Mouse (Mus musculus) hindbrain, embryonic 12.5 days (tissue): Measurements from ENCODE around the gene Klhl26. TPM values are rescaled to one million over a fixed set of nuclear protein-coding genes. Genes with fewer than 3 reads are reported as not detected.
"Not testable (repeated sequence)": the region's sequence is repeated elsewhere in the genome, so short reads cannot be mapped to it uniquely, and the experiment has no call there.

Experiments
- ATAC-seq: fragments of 200-750 bp; cut with Nextera tagmentation; 2 replicates; pipeline ENCODE4 v1.8.0; 2017; ENCODE audit warnings: moderate TSS enrichment; ENCODE audit not compliant: low FRiP score
- H3K27ac ChIP-seq: fragments of 300-500 bp; sonication (generic); 2 replicates; pipeline ENCODE4 v1.5.1; 2016; ENCODE audit warnings: mild to moderate bottlenecking
- H3K27me3 ChIP-seq: fragments of 300-500 bp; sonication (generic); 2 replicates; pipeline ENCODE4 v1.6.1; 2016; ENCODE audit warnings: mild to moderate bottlenecking
- H3K36me3 ChIP-seq: fragments of 300-500 bp; sonication (generic); 2 replicates; pipeline ENCODE4 v1.6.1; 2016; ENCODE audit warnings: mild to moderate bottlenecking
- H3K4me1 ChIP-seq: fragments of 300-500 bp; sonication (generic); 2 replicates; pipeline ENCODE4 v1.6.1; 2016
- H3K4me2 ChIP-seq: fragments of 300-500 bp; sonication (generic); replicated peaks from 2 replicates; pipeline ENCODE4 v1.6.1; 2016; ENCODE audit warnings: mild to moderate bottlenecking
- H3K4me3 ChIP-seq: fragments of 300-500 bp; sonication (generic); 2 replicates; pipeline ENCODE4 v1.5.1; 2016; ENCODE audit warnings: mild to moderate bottlenecking
- H3K9ac ChIP-seq: fragments of 300-500 bp; sonication (generic); 2 replicates; pipeline ENCODE4 v1.6.1; 2016; ENCODE audit warnings: mild to moderate bottlenecking, moderate library complexity
- H3K9me3 ChIP-seq: fragments of 300-500 bp; sonication (generic); replicated peaks from 2 replicates; pipeline ENCODE4 v1.6.1; 2016; ENCODE audit warnings: mild to moderate bottlenecking
- WGBS: fragments of 180-500 bp; shearing (Covaris S2); methylation state at CpG from one replicate; pipeline ENCODE4 v1.1.7; 2016; 5-methylcytosine and 5-hydroxymethylcytosine counted together
- polyA plus RNA-seq: library from polyadenylated mRNA; unstranded; fragments of >200 nt; fragmentation: Nextera tagmentation; extraction: Ambion mirVana; gene quantifications from 2 replicates; pipeline ENCODE4 v1.2.1, GENCODE M21; 2016

Klhl26 gene
- polyA plus RNA-seq: 22.2 and 23.9 TPM in 2 replicates

GRCm38 (mm10) chr8:70476333-70477268 lies at the start of gene Klhl26:
Gene Klhl26 (minus strand): TSS chr8:70476968.
- H3K4me2 ChIP-seq: peak within 1 kb of the TSS; percentile 81
- H3K27me3 ChIP-seq: peaks cover 26% of the 10 kb centered on the region
- peak within 1 kb of the TSS; percentile 40; the same call in 1 of the 2 replicates for H3K27ac ChIP-seq
- ATAC-seq: peak; percentile 81
- no peaks in the 10 kb centered on the region for H3K36me3 ChIP-seq
- WGBS: under 1% methylated on average over 51 of the region's 53 CpGs
- peak within 1 kb of the TSS; percentile 85 for H3K9ac ChIP-seq
- H3K9me3 ChIP-seq: no peaks in the 10 kb centered on the region
- H3K4me3 ChIP-seq: peak within 1 kb of the TSS; percentile 82
- peaks cover 6% of the 10 kb centered on the region for H3K4me1 ChIP-seq

- under 1% methylated on average over 51 of the region's 51 CpGs for WGBS
- Histone ChIP-seq H3K4me1 (peaks cover 20% of the 10 kb centered on the region), H3K27ac (peak overlapping the region; percentile 89), H3K9ac (peak overlapping the region; percentile 74), H3K4me3 (peak overlapping the region; percentile 68), H3K4me2 (peak overlapping the region; percentile 81), H3K27me3 (no peaks in the 10 kb centered on the region), H3K9me3 (no peaks in the 10 kb centered on the region), H3K36me3 (peaks cover 3% of the 10 kb centered on the region; the same call in 1 of the 2 replicates)
- peak; percentile 84 for ATAC-seq
Measured at GRCm38 (mm10) chr8:70522592-70523403, 46.0 kb upstream of the Klhl26 start.

- Histone ChIP-seq H3K4me1 (peaks cover 12% of the 10 kb centered on the region), H3K4me3 (no peak overlapping the region), H3K9me3 (no peaks in the 10 kb centered on the region), H3K9ac (no peak overlapping the region), H3K27ac (no peak overlapping the region), H3K27me3 (no peaks in the 10 kb centered on the region), H3K4me2 (no peak overlapping the region), H3K36me3 (peaks cover 17% of the 10 kb centered on the region; the same call in 1 of the 2 replicates)
- 88% methylated on average over 2 of the region's 2 CpGs for WGBS
- no peak for ATAC-seq
Measured at GRCm38 (mm10) chr8:70519606-70520005, 42.8 kb upstream of the Klhl26 start.

- no peak overlapping the region for H3K27ac ChIP-seq
- peaks cover 12% of the 10 kb centered on the region for H3K4me1 ChIP-seq
- no peak overlapping the region for H3K4me2 ChIP-seq
- no peaks in the 10 kb centered on the region for H3K9me3 ChIP-seq
- H3K36me3 ChIP-seq: peaks cover 21% of the 10 kb centered on the region
- H3K27me3 ChIP-seq: no peaks in the 10 kb centered on the region
- no peak for ATAC-seq
- 91% methylated on average over 6 of the region's 6 CpGs for WGBS
- no peak overlapping the region for H3K4me3 ChIP-seq
- H3K9ac ChIP-seq: no peak overlapping the region
Measured at GRCm38 (mm10) chr8:70519043-70519442, 42.3 kb upstream of the Klhl26 start.

- H3K36me3 ChIP-seq: peaks cover 30% of the 10 kb centered on the region
- ATAC-seq: no peak
- peaks cover 6% of the 10 kb centered on the region for H3K4me1 ChIP-seq
- no peaks in the 10 kb centered on the region for H3K27me3 ChIP-seq
- H3K4me2 ChIP-seq: no peak overlapping the region
- H3K4me3 ChIP-seq: no peak overlapping the region
- H3K9ac ChIP-seq: no peak overlapping the region
- no peaks in the 10 kb centered on the region for H3K9me3 ChIP-seq
- WGBS: 65% methylated on average over 10 of the region's 10 CpGs
- H3K27ac ChIP-seq: no peak overlapping the region
Measured at GRCm38 (mm10) chr8:70517940-70518643, 41.3 kb upstream of the Klhl26 start.

- peaks cover 18% of the 10 kb centered on the region for H3K4me1 ChIP-seq
- H3K27me3 ChIP-seq: no peaks in the 10 kb centered on the region
- ATAC-seq: no peak
- 72% methylated on average over 2 of the region's 2 CpGs for WGBS
- peaks cover 38% of the 10 kb centered on the region for H3K36me3 ChIP-seq
- H3K27ac ChIP-seq: no peak overlapping the region
- no peak overlapping the region for H3K4me2 ChIP-seq
- no peaks in the 10 kb centered on the region for H3K9me3 ChIP-seq
- H3K9ac ChIP-seq: no peak overlapping the region
- no peak overlapping the region for H3K4me3 ChIP-seq
Measured at GRCm38 (mm10) chr8:70513441-70513840, 36.7 kb upstream of the Klhl26 start.

GRCm38 (mm10) chr8:70512253-70512903 lies 35.6 kb upstream of the Klhl26 start:
- Histone ChIP-seq H3K27ac (no peak overlapping the region), H3K9me3 (no peaks in the 10 kb centered on the region), H3K27me3 (no peaks in the 10 kb centered on the region), H3K9ac (0 out of 2 replicates have a peak overlapping the region, but pooled peaks have one; percentile 23), H3K4me2 (no peak overlapping the region), H3K4me1 (peaks cover 19% of the 10 kb centered on the region), H3K4me3 (no peak overlapping the region), H3K36me3 (peaks cover 46% of the 10 kb centered on the region)
- ATAC-seq: no peak
- WGBS: 91% methylated on average over 11 of the region's 11 CpGs

- H3K4me3 ChIP-seq: no peak overlapping the region
- no peak for ATAC-seq
- 95% methylated on average over 2 of the region's 2 CpGs for WGBS
- H3K9ac ChIP-seq: no peak overlapping the region
- H3K4me2 ChIP-seq: peak overlapping the region; percentile 97; the same call in 1 of the 2 replicates
- peaks cover 49% of the 10 kb centered on the region for H3K36me3 ChIP-seq
- H3K27ac ChIP-seq: no peak overlapping the region
- peaks cover 19% of the 10 kb centered on the region for H3K4me1 ChIP-seq
- H3K27me3 ChIP-seq: no peaks in the 10 kb centered on the region
- no peaks in the 10 kb centered on the region for H3K9me3 ChIP-seq
Measured at GRCm38 (mm10) chr8:70511770-70512169, 35.0 kb upstream of the Klhl26 start.

GRCm38 (mm10) chr8:70511174-70511573 lies 34.4 kb upstream of the Klhl26 start:
- not testable (repeated sequence) for H3K9ac ChIP-seq, H3K27me3 ChIP-seq, ATAC-seq, H3K9me3 ChIP-seq
- H3K36me3 ChIP-seq: peaks cover 43% of the 10 kb centered on the region
- H3K4me2 ChIP-seq: peak overlapping the region; percentile 97
- WGBS: 89% methylated on average over 6 of the region's 6 CpGs
- peak overlapping the region; percentile 96; the same call in 1 of the 2 replicates for H3K27ac ChIP-seq
- peaks cover 19% of the 10 kb centered on the region for H3K4me1 ChIP-seq
- peak overlapping the region; percentile 100 for H3K4me3 ChIP-seq

GRCm38 (mm10) chr8:70510228-70510915 lies 33.6 kb upstream of the Klhl26 start, which contains the start of gene Uba52:
Gene Uba52 (minus strand): TSS chr8:70510801.
- peak; percentile 84 for ATAC-seq
- Histone ChIP-seq H3K4me1 (peaks cover 25% of the 10 kb centered on the region), H3K9ac (peak within 1 kb of the TSS; percentile 99), H3K27ac (peak within 1 kb of the TSS; percentile 96), H3K27me3 (no peaks in the 10 kb centered on the region), H3K4me2 (peak within 1 kb of the TSS; percentile 97), H3K9me3 (no peaks in the 10 kb centered on the region), H3K36me3 (peaks cover 42% of the 10 kb centered on the region), H3K4me3 (peak within 1 kb of the TSS; percentile 100)
- 1% methylated on average over 69 of the region's 74 CpGs for WGBS
